Mouse (Mus musculus) hindbrain, embryonic 10.5 days (tissue): ENCODE data around the gene Gm10392. TPM values are rescaled to one million over a fixed set of nuclear protein-coding genes. Genes with fewer than 3 reads are reported as not detected.

Source experiments
- DNase-seq: peaks from one replicate; pipeline ENCODE4 v3.0.0-alpha.2; 2017; ENCODE audit warnings: low spot score
- H3K27ac ChIP-seq: fragments of 300-500 bp; sonication (generic); 2 replicates; pipeline ENCODE4 v1.5.1; 2016; ENCODE audit warnings: mild to moderate bottlenecking, moderate library complexity
- H3K27me3 ChIP-seq: fragments of 300-500 bp; sonication (generic); 2 replicates; pipeline ENCODE4 v1.6.1; 2016; ENCODE audit warnings: mild to moderate bottlenecking; ENCODE audit not compliant: poor library complexity, insufficient read depth, severe bottlenecking
- H3K36me3 ChIP-seq: fragments of 300-500 bp; sonication (generic); 2 replicates; pipeline ENCODE4 v1.6.1; 2016; ENCODE audit warnings: mild to moderate bottlenecking, moderate library complexity
- H3K4me1 ChIP-seq: fragments of 300-500 bp; sonication (generic); replicated peaks from 2 replicates; pipeline ENCODE4 v1.6.1; 2016; ENCODE audit warnings: mild to moderate bottlenecking
- H3K4me3 ChIP-seq: fragments of 300-500 bp; sonication (generic); 2 replicates; pipeline ENCODE4 v1.5.1; 2016; ENCODE audit warnings: mild to moderate bottlenecking, moderate library complexity
- H3K9me3 ChIP-seq: fragments of 300-500 bp; sonication (generic); 2 replicates; pipeline ENCODE4 v1.6.1; 2016; ENCODE audit warnings: mild to moderate bottlenecking, moderate library complexity
- WGBS: fragments of 180-500 bp; shearing (Covaris S2); methylation state at CpG from one replicate; pipeline ENCODE4 v1.1.7; 2016; 5-methylcytosine and 5-hydroxymethylcytosine counted together
- polyA plus RNA-seq: library from polyadenylated mRNA; unstranded; fragments of >200 nt; fragmentation: Nextera tagmentation; extraction: Ambion mirVana; gene quantifications from 2 replicates; pipeline ENCODE4 v1.2.1, GENCODE M21; 2016

The Gm10392 gene
- polyA plus RNA-seq, 1 experiment from 2014 or later: 0.21 TPM

GRCm38 (mm10) chr11:77515637-77516552 is 3.1 kb downstream of the Gm10392 start, which contains the start of gene Trp53i13:
Gene Trp53i13 (minus strand): TSS chr11:77515980.
- peaks cover 84% of the 10 kb centered on the region for H3K4me1 ChIP-seq
- 7% methylated on average over 39 of the region's 39 CpGs for WGBS
- no peaks in the 10 kb centered on the region; the same call in 1 of the 2 replicates for H3K36me3 ChIP-seq
- no peak for DNase-seq
- peak within 1 kb of the TSS; percentile 64 for H3K4me3 ChIP-seq
- peak within 1 kb of the TSS; percentile 86 for H3K27ac ChIP-seq
- H3K27me3 ChIP-seq: peaks cover 34% of the 10 kb centered on the region
- H3K9me3 ChIP-seq: no peaks in the 10 kb centered on the region

GRCm38 (mm10) chr11:77514832-77515636 is 4.0 kb downstream of the Gm10392 start, which contains the start of gene Abhd15:
Gene Abhd15 (plus strand): TSS chr11:77515121.
- WGBS: under 1% methylated on average over 72 of the region's 72 CpGs
- peaks cover 76% of the 10 kb centered on the region for H3K4me1 ChIP-seq
- peaks cover 34% of the 10 kb centered on the region for H3K27me3 ChIP-seq
- H3K36me3 ChIP-seq: peaks cover 8% of the 10 kb centered on the region; the same call in 1 of the 2 replicates
- H3K9me3 ChIP-seq: no peaks in the 10 kb centered on the region
- peak within 1 kb of the TSS; percentile 64 for H3K4me3 ChIP-seq
- DNase-seq: peak; percentile 87
- H3K27ac ChIP-seq: peak within 1 kb of the TSS; percentile 86

GRCm38 (mm10) chr11:77514281-77514831 is 4.6 kb downstream of the Gm10392 start:
- Histone ChIP-seq H3K9me3 (no peaks in the 10 kb centered on the region), H3K27ac (peak overlapping the region; percentile 86), H3K36me3 (peaks cover 15% of the 10 kb centered on the region), H3K27me3 (peaks cover 34% of the 10 kb centered on the region), H3K4me3 (peak overlapping the region; percentile 64), H3K4me1 (peaks cover 73% of the 10 kb centered on the region)
- no peak for DNase-seq
- WGBS: 4% methylated on average over 19 of the region's 19 CpGs

DNA sequence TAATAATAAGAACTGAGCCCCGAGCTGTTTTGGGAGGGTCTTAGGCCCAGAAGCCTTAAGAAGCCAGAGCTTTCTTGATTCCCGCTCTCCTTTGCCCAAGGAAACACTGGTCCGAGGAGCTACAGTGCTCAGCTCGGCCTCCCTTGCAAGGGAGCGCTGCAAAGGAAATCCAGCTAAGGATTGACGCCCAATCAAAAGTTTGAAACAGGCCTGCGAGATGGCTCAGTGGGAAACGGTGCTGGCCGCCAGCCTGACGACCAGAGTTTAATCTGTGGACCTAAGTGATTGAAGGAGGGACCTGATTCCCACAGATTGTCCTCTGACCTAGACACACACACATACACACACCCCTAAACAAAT is 5.2 kb downstream of the Gm10392 start:
- no peaks in the 10 kb centered on the region for H3K9me3 ChIP-seq
- H3K36me3 ChIP-seq: peaks cover 20% of the 10 kb centered on the region
- peak overlapping the region; percentile 90 for H3K27ac ChIP-seq
- H3K4me3 ChIP-seq: peak overlapping the region; percentile 64
- DNase-seq: no peak
- H3K4me1 ChIP-seq: peaks cover 74% of the 10 kb centered on the region
- WGBS: 1% methylated on average over 10 of the region's 10 CpGs
- H3K27me3 ChIP-seq: peaks cover 34% of the 10 kb centered on the region

DNA sequence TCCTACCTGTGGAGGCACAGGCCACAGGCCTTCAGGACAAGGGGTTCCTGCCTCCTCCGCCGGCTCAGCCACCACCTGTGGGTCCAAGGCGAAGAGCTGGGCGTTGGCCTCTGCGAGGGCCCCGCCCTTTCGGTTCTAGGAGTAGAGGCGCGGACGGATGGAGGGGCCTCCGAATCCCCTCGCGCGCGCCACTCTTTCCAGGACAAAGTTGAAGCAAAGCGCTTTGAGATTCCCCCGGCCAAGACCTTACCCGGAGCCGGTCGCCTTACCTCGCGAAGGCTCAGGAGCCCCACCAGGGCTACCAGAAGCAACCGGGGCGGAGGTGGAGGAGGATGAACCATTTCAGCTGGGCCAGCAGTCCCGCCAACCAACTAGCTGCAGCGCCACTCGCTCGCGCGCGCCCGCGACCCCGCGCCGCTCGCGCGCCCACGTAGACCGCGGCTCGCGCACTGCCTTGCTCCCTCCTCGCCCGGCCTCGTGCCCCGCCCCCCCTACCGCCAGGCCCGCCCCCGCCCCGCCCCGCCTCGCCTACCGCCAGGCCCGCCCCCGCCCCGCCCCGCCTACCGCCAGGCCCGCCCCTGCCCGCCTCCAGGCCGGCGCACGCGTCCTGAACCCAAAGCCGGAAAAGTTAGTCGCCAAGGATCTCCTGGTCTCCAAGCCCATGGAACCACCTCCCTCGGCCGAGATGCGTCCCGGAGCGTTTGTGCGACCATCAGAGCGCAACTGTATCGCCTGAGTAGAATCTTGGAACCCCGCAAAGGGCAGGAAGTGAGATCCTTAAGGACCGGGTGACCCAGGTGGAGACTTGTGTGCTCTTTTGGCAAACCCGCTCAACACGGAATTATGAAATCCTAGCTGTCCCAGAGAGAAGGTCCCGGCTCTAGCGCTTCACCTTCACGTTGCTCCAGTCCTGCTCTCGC is 5.8 kb downstream of the Gm10392 start:
- WGBS: under 1% methylated on average over 71 of the region's 84 CpGs
- Histone ChIP-seq H3K4me1 (peaks cover 74% of the 10 kb centered on the region), H3K36me3 (peaks cover 24% of the 10 kb centered on the region), H3K4me3 (peak overlapping the region; percentile 64), H3K27ac (peak overlapping the region; percentile 90), H3K27me3 (peaks cover 30% of the 10 kb centered on the region), H3K9me3 (no peaks in the 10 kb centered on the region)
- DNase-seq: peak; percentile 94

DNA sequence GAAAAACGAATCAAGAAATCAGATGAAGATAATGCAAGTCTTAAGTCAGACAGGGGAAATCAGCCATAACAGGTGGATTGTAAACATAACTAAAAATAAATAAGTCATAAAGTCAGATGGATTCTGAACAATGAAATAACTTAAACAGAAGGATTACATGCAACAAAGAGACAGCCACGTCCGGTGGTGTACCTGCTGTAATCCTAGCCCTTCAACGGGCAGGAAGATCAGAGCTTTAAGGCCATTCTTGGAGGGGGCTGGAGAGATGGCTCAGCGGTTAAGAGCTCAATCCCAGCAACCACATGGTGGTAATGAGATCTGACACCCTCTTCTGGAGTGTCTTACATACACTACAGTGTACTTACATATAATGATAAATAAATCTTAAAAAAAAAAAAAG is 7.7 kb downstream of the Gm10392 start:
- DNase-seq: no peak
- Histone ChIP-seq H3K27me3 (peaks cover 21% of the 10 kb centered on the region), H3K4me1 (peaks cover 67% of the 10 kb centered on the region), H3K36me3 (peaks cover 39% of the 10 kb centered on the region), H3K9me3 (no peaks in the 10 kb centered on the region), H3K4me3 (no peak overlapping the region), H3K27ac (no peak overlapping the region)
- WGBS: 86% methylated on average over 5 of the region's 5 CpGs

- Histone ChIP-seq H3K27ac (peak overlapping the region; percentile 54; the same call in 1 of the 2 replicates), H3K4me3 (peak overlapping the region; percentile 47), H3K9me3 (no peaks in the 10 kb centered on the region), H3K27me3 (no peaks in the 10 kb centered on the region; the same call in 1 of the 2 replicates), H3K36me3 (peaks cover 69% of the 10 kb centered on the region), H3K4me1 (peaks cover 44% of the 10 kb centered on the region)
- DNase-seq: peak; percentile 83
- WGBS: 21% methylated on average over 49 of the region's 49 CpGs
These were observed 10.7 kb downstream of the Gm10392 start for GRCm38 (mm10) chr11:77508068-77509021.

GRCm38 (mm10) chr11:77507426-77507825 is 11.6 kb downstream of the Gm10392 start:
- Histone ChIP-seq H3K36me3 (peaks cover 78% of the 10 kb centered on the region), H3K4me3 (peak overlapping the region; percentile 2; the same call in 1 of the 2 replicates), H3K9me3 (no peaks in the 10 kb centered on the region), H3K27ac (no peak overlapping the region), H3K27me3 (no peaks in the 10 kb centered on the region), H3K4me1 (peaks cover 39% of the 10 kb centered on the region)
- no peak for DNase-seq
- WGBS: 75% methylated on average over 4 of the region's 4 CpGs

DNA sequence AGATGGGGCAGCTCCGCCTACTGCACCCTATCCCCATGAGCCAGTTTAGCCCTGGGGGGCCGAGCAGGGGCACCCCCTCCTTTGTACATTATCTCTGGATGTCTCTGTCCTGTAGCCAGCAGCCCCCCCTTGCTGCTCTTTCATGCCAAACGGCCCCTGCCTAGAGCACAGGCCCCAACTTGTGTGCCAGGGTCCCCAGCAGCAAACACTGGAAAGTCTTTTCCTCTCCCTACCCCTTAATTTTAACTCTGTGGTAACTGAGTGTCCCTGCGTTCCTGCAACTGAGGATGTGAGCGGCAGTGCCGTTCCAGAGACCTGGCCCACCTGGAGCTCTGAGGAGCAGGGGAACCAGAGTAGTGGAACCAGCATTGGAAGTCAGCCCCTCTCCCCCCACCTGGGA is 12.1 kb downstream of the Gm10392 start:
- Histone ChIP-seq H3K9me3 (no peaks in the 10 kb centered on the region), H3K4me1 (peaks cover 35% of the 10 kb centered on the region), H3K27me3 (no peaks in the 10 kb centered on the region), H3K36me3 (peaks cover 83% of the 10 kb centered on the region), H3K27ac (no peak overlapping the region), H3K4me3 (no peak overlapping the region)
- WGBS: 85% methylated on average over 6 of the region's 6 CpGs
- DNase-seq: no peak

DNA sequence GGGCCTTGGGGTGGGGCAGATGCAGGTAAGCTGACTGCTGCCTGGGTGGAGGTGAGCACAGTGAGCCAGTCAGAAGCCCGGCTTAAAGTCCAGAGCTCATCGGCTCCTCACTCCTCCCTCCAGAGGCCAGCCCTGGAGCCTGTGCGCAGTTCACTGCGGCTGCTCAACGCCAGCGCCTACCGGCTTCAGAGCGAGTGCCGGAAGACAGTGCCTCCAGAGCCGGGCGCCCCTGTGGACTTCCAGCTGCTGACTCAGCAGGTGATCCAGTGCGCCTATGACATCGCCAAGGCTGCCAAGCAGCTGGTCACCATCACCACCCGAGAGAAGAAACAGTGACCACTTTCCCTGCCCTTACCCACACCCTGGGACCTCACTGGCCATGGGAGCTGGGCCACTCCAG is 12.7 kb downstream of the Gm10392 start:
- Histone ChIP-seq H3K4me3 (no peak overlapping the region), H3K27me3 (no peaks in the 10 kb centered on the region), H3K36me3 (peaks cover 90% of the 10 kb centered on the region), H3K27ac (no peak overlapping the region), H3K9me3 (no peaks in the 10 kb centered on the region), H3K4me1 (peaks cover 38% of the 10 kb centered on the region)
- WGBS: 90% methylated on average over 14 of the region's 14 CpGs
- no peak for DNase-seq
